ENCODE assay signal across 13 mouse cellular contexts in genomic region chr5:75975398-75975797, GRCm38 (mm10). TPM values are rescaled to one million over a fixed set of nuclear protein-coding genes. Genes with fewer than 3 reads are reported as not detected.
A peak's percentile ranks its signal among the peaks of the same experiment; 100 is the strongest.
DNase-seq lines count a peak whose midpoint lies in the region; ATAC-seq lines count a peak whose summit lies in the region.
"Had no signal": no experiment of that assay in that cellular context is flagged by ENCODE, and none has a peak within 500 bp of the region (broad histone marks: within the 10 kb centered on the region; RNA-seq: fewer than 3 reads in every experiment).

No protein-coding gene starts in this region.

- no peak overlapping the region for H3K4me2 ChIP-seq in forebrain, embryonic 12.5 days
- H3K4me2 ChIP-seq in forebrain, embryonic 16.5 days (ENCODE audit: low read length), result no peak overlapping the region
- H3K4me2 ChIP-seq in kidney, embryonic 15.5 days, result peak overlapping the region; percentile 4
- H3K4me2 ChIP-seq in intestine, embryonic 16.5 days (ENCODE audit: low read depth, low read length), result no peak overlapping the region
- H3K4me2 ChIP-seq: midbrain, embryonic 12.5 days had no signal

- no peak for ATAC-seq in forebrain, embryonic 12.5 days (ENCODE audit: low FRiP score)
- no peak for ATAC-seq in forebrain, embryonic 16.5 days
- no peak for ATAC-seq in kidney, embryonic 15.5 days (replicated peaks; ENCODE audit: low FRiP score)
- no peak for ATAC-seq in intestine, embryonic 16.5 days

- no peak for DNase-seq in kidney, adult 9 months
- DNase-seq in Muller cell, postnatal 12 days (ENCODE audit: inconsistent ontology term), result peak; percentile 75
- DNase-seq in frontal cortex, postnatal 25 days (ENCODE audit: low spot score in 2 of 2), result no peak
- DNase-seq in cerebellum, adult 11-12 months, result no peak
- DNase-seq: adrenal gland, postnatal 10 days; cerebellum, adult 9-11 months; right cerebral cortex, adult 18-20 months had no signal

- 0 out of 2 replicates have a peak overlapping the region, but pooled peaks have one; percentile 5 for H3K27ac ChIP-seq in forebrain, embryonic 12.5 days
- H3K27ac ChIP-seq in forebrain, embryonic 16.5 days (ENCODE audit: low read length), result no peak overlapping the region
- peak overlapping the region; percentile 4; the same call in 1 of the 2 replicates for H3K27ac ChIP-seq in kidney, embryonic 15.5 days
- H3K27ac ChIP-seq in intestine, embryonic 16.5 days (ENCODE audit: low read length), result no peak overlapping the region
- H3K27ac ChIP-seq: midbrain, embryonic 12.5 days had no signal

- WGBS in forebrain, embryonic 12.5 days, result 68% methylated on average over 5 of the region's 5 CpGs
- 55% methylated on average over 5 of the region's 5 CpGs for WGBS in forebrain, embryonic 16.5 days
- WGBS in kidney, embryonic 15.5 days, result 74% methylated on average over 5 of the region's 5 CpGs
- WGBS in intestine, embryonic 16.5 days, result 57% methylated on average over 5 of the region's 5 CpGs

- no peak overlapping the region for H3K4me3 ChIP-seq in forebrain, embryonic 12.5 days (replicated peaks)
- H3K4me3 ChIP-seq in forebrain, embryonic 16.5 days (replicated peaks; ENCODE audit: low read length), result no peak overlapping the region
- H3K4me3 ChIP-seq in kidney, embryonic 15.5 days (replicated peaks), result peak overlapping the region; percentile 61
- peak overlapping the region; percentile 25 for H3K4me3 ChIP-seq in intestine, embryonic 16.5 days (ENCODE audit: low read length)
- H3K4me3 ChIP-seq: erythroblast, embryonic 14.5 days; midbrain, embryonic 12.5 days had no signal

- H3K4me1 ChIP-seq in forebrain, embryonic 12.5 days, result peaks cover 20% of the 10 kb centered on the region
- H3K4me1 ChIP-seq in forebrain, embryonic 16.5 days (replicated peaks; ENCODE audit: control insufficient read depth, insufficient read depth, low read length), result peaks cover 22% of the 10 kb centered on the region
- H3K4me1 ChIP-seq in kidney, embryonic 15.5 days, result peaks cover 20% of the 10 kb centered on the region
- peaks cover 13% of the 10 kb centered on the region for H3K4me1 ChIP-seq in intestine, embryonic 16.5 days (ENCODE audit: control insufficient read depth, insufficient read depth, low read length)

- H3K36me3 ChIP-seq in forebrain, embryonic 12.5 days (replicated peaks), result no peaks in the 10 kb centered on the region
- no peaks in the 10 kb centered on the region for H3K36me3 ChIP-seq in forebrain, embryonic 16.5 days (ENCODE audit: control insufficient read depth, insufficient read depth)
- no peaks in the 10 kb centered on the region for H3K36me3 ChIP-seq in kidney, embryonic 15.5 days
- H3K36me3 ChIP-seq in intestine, embryonic 16.5 days (ENCODE audit: control insufficient read depth, insufficient read depth, low read length), result no peaks in the 10 kb centered on the region
- H3K36me3 ChIP-seq: midbrain, embryonic 12.5 days had no signal

- H3K9ac ChIP-seq in forebrain, embryonic 12.5 days, result no peak overlapping the region
- H3K9ac ChIP-seq in forebrain, embryonic 16.5 days (replicated peaks; ENCODE audit: low read depth, low read length), result no peak overlapping the region
- no peak overlapping the region for H3K9ac ChIP-seq in kidney, embryonic 15.5 days
- H3K9ac ChIP-seq in intestine, embryonic 16.5 days (ENCODE audit: low read depth, low read length), result no peak overlapping the region
- H3K9ac ChIP-seq: midbrain, embryonic 12.5 days had no signal

- peaks cover 81% of the 10 kb centered on the region for H3K27me3 ChIP-seq in forebrain, embryonic 12.5 days
- H3K27me3 ChIP-seq in forebrain, embryonic 16.5 days (replicated peaks; ENCODE audit: control insufficient read depth, insufficient read depth, low read length), result peaks cover 41% of the 10 kb centered on the region
- peaks cover 51% of the 10 kb centered on the region for H3K27me3 ChIP-seq in kidney, embryonic 15.5 days
- peaks cover 32% of the 10 kb centered on the region for H3K27me3 ChIP-seq in intestine, embryonic 16.5 days (replicated peaks; ENCODE audit: control insufficient read depth, insufficient read depth, low read length)

- no peaks in the 10 kb centered on the region for H3K9me3 ChIP-seq in forebrain, embryonic 12.5 days
- H3K9me3 ChIP-seq in forebrain, embryonic 16.5 days (ENCODE audit: control insufficient read depth, low read length), result no peaks in the 10 kb centered on the region
- H3K9me3 ChIP-seq in kidney, embryonic 15.5 days (replicated peaks), result no peaks in the 10 kb centered on the region
- no peaks in the 10 kb centered on the region for H3K9me3 ChIP-seq in intestine, embryonic 16.5 days (ENCODE audit: control insufficient read depth, low read length)
- H3K9me3 ChIP-seq: midbrain, embryonic 12.5 days had no signal

RNA-seq across cellular contexts. Expression of gene Kdr, which starts 2.9 kb away (rescaled TPM):
- polyA plus RNA-seq in forebrain, embryonic 12.5 days (2016; fragmentation: Nextera tagmentation; extraction: Ambion mirVana), result 24.4 and 25.9 TPM in 2 replicates
- 22.8 and 26.0 TPM in 2 replicates for polyA plus RNA-seq in forebrain, embryonic 16.5 days (2015; fragmentation: Nextera tagmentation; extraction: Ambion mirVana)
- 37.8 and 41.7 TPM in 2 replicates for polyA plus RNA-seq in kidney, embryonic 15.5 days (2015; fragmentation: Nextera tagmentation; extraction: Ambion mirVana)
- polyA plus RNA-seq in intestine, embryonic 16.5 days (2015; fragmentation: Nextera tagmentation; extraction: Ambion mirVana), result 19.6 and 21.6 TPM in 2 replicates

Comparison
In these comparisons a context has a peak if more than half of its experiments do, and no peak if none do; other contexts are left out.
1. H3K27ac ChIP-seq: peak in forebrain, embryonic 12.5 days (single experiment) and kidney, embryonic 15.5 days (single experiment); none in forebrain, embryonic 16.5 days (single experiment) and intestine, embryonic 16.5 days (single experiment).
2. H3K4me3 ChIP-seq: peak in kidney, embryonic 15.5 days (single experiment) and intestine, embryonic 16.5 days (single experiment); none in forebrain, embryonic 12.5 days (single experiment) and forebrain, embryonic 16.5 days (single experiment).